Mouse (Mus musculus) heart, adult 2 months (tissue): ENCODE measurements around the gene Stx7. TPM values are rescaled to one million over a fixed set of nuclear protein-coding genes. Genes with fewer than 3 reads are reported as not detected.
A peak's percentile ranks its signal among the peaks of the same experiment; 100 is the strongest.
"Not testable (repeated sequence)": the region's sequence is repeated elsewhere in the genome, so short reads cannot be mapped to it uniquely, and the experiment has no call there.

Source experiments
- DNase-seq, 2 experiments: peaks; one replicate each; pipeline ENCODE4 v3.0.0; 2021
- H3K27ac ChIP-seq: fragments of 200-600 bp; 2 replicates; pipeline ENCODE4 v1.8.1; 2022
- H3K27me3 ChIP-seq: fragments of 200-500 bp; 2 replicates; pipeline ENCODE4 v1.6.1; 2012; ENCODE audit warnings: mild to moderate bottlenecking, low read length, inconsistent platforms, mixed read lengths; ENCODE audit not compliant: control insufficient read depth, insufficient read depth
- H3K36me3 ChIP-seq: fragments of 200-500 bp; 2 replicates; pipeline ENCODE4 v1.6.1; 2012; ENCODE audit warnings: low read length, inconsistent platforms; ENCODE audit not compliant: control insufficient read depth, insufficient read depth
- H3K4me1 ChIP-seq: fragments of 200-500 bp; 2 replicates; pipeline ENCODE4 v1.6.1; 2011; ENCODE audit warnings: low read length; ENCODE audit not compliant: control insufficient read depth, insufficient read depth
- H3K4me3 ChIP-seq: fragments of 200-600 bp; 2 replicates; pipeline ENCODE4 v1.8.1; 2022
- H3K79me2 ChIP-seq: fragments of 200-500 bp; replicated peaks from 2 replicates; pipeline ENCODE4 v1.6.1; 2012; ENCODE audit warnings: mild to moderate bottlenecking, inconsistent platforms, low read length, moderate library complexity, mixed read lengths; ENCODE audit not compliant: control insufficient read depth, insufficient read depth
- H3K9ac ChIP-seq: fragments of 200-500 bp; 2 replicates; pipeline ENCODE4 v1.6.1; 2012; ENCODE audit warnings: low read depth, mild to moderate bottlenecking, control low read depth, inconsistent platforms, low read length, mixed read lengths
- CTCF ChIP-seq: fragments of 200-600 bp; IDR thresholded peaks from 2 replicates; pipeline ENCODE4 v1.8.1; 2022; ENCODE audit warnings: antibody characterized with exemption, mild to moderate bottlenecking, moderate library complexity
- EP300 ChIP-seq: fragments of 200-500 bp; IDR thresholded peaks from 2 replicates; pipeline ENCODE4 v1.6.1; 2011; ENCODE audit warnings: low read depth, low read length, control low read depth; ENCODE audit not compliant: insufficient read depth
- POLR2A ChIP-seq: fragments of 200-500 bp; IDR thresholded peaks from 2 replicates; pipeline ENCODE4 v1.6.1; 2011; ENCODE audit warnings: mild to moderate bottlenecking, low read depth, low read length, control low read depth; ENCODE audit not compliant: insufficient read depth
- WGBS: fragments of 180-500 bp; shearing (Covaris S2); methylation state at CpG from one replicate; pipeline ENCODE4 v1.1.7; 2018; 5-methylcytosine and 5-hydroxymethylcytosine counted together
- intact Hi-C: fragments of 180-260 bp; cut with DNase I; formaldehyde crosslinking; loops from one replicate; pipeline ENCODE4 v1.15.1; 2025
- long read RNA-seq: library from polyadenylated mRNA; stranded (forward); transcript quantifications from one replicate; pipeline ENCODE4 v2.0.0, GENCODE M21; 2021
- polyA plus RNA-seq: library from polyadenylated mRNA; depleted of rRNA; stranded (reverse); fragments of >200 nt; gene quantifications from 2 replicates; pipeline ENCODE4 v1.2.3, GENCODE M21; 2012; rRNA removed
- total RNA-seq, 2 experiments: library from RNA; stranded (reverse); gene quantifications; 2 replicates each; pipeline ENCODE4 v1.2.3; 2021

Gene Stx7
- total RNA-seq = 10 to 100 TPM; 45.9 to 56.5 TPM
- polyA plus RNA-seq = 40.9 and 48.2 TPM in 2 replicates
- long read RNA-seq, transcript Stx7-205 (10 exons, 3,435 nt) = major isoform, 72 of 81 reads
- long read RNA-seq, partial matches to known transcripts = 3 of 81 reads
- long read RNA-seq, other reads (novel, unspliced or antisense) = 5 of 81 reads

DNA sequence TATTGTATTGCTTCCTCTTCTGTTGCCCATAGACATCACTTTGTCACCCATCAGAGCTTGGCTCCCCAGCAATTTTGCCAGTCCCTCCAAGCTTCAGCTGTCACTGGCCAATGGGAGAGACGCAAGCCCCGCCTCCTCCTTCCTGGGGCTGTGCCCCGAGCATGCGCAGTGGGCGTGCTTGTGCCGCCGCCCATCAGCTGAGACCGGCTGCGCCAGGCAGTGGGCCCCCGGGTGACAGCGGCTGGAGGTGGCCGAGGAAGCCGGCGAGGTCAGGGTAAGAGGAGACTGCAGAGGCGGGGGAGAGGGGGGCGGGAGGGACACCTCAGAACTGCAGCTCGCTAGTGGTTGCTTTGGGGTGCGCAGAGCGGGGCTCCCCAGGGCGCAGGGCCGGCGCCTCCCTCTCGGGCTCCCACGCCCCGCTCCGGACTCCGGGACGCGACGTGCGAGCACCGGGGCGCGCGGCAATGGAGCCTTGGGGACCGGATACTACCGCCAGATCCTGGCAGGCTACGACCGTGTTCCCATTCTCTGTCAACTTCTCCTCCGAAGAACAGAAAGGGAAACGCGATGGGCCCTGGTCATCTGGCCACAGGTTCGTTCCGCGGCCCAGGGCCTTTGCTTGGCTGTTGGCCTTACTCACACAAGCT lies at the start of gene Stx7:
TSS of gene Stx7 (plus strand) at position 168 of the 647 bp plus-strand sequence.
- Histone ChIP-seq H3K79me2 (no peaks in the 10 kb centered on the region), H3K27ac (peak within 1 kb of the TSS; percentile 93), H3K27me3 (no peaks in the 10 kb centered on the region), H3K9ac (peak within 1 kb of the TSS; percentile 78), H3K4me1 (peaks cover 2% of the 10 kb centered on the region), H3K36me3 (no peaks in the 10 kb centered on the region; the same call in 1 of the 2 replicates), H3K4me3 (peak within 1 kb of the TSS; percentile 82)
- intact Hi-C loops = no loop called here
- DNase-seq = peak; percentile 95 to 96
- WGBS = 1% methylated on average over 44 of the region's 45 CpGs
- TF ChIP-seq EP300 (0 out of 2 replicates have a peak, but pooled peaks have one; percentile 46), CTCF (no peak), POLR2A (peak; percentile 80)

DNA sequence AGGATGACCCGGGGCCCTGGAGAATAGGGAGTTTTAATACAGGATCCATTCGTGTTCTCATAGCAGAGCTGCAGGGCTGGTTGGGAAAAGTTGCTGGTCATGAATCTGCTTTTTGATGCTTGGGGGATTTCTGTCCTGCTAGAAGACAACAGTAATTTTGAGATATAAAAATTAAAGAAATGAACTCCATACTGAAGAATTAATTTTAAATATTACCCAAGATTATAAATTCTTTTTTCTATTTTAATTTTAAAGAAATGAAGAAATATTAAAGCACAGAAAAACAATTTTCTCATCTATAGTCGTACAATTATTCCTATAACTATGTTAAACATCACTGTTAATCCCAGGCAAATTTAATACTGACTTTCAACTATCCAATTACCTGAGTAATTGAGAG lies 47.3 kb upstream of the Stx7 start, which contains the start of gene Taar8c:
TSS of gene Taar8c (minus strand) at position 101 of the 400 bp plus-strand sequence.
- H3K27me3 ChIP-seq, H3K4me1 ChIP-seq, H3K36me3 ChIP-seq, intact Hi-C loops, DNase-seq, H3K4me3 ChIP-seq, H3K79me2 ChIP-seq, H3K9ac ChIP-seq, H3K27ac ChIP-seq: not testable (repeated sequence)
- 76% methylated on average over 1 of the region's 3 CpGs for WGBS

DNA sequence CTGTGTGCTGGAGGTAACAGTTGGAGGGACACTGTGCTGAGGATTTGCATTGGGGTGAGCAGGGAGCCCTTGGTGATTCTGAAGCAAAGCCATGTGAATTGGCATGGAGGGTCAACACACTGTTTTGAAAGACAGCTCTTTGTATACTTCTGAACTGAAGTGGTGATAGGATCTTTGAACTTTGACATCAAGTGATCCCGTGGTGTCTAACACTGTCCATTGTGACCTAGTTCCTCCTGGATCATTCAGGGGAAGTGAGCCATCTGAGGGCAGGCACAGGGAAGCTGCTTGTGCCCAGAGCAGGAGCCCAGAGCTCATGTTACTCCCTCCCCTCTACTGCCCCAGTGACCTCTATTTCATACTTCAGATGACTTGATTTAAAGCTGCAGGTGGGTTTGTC lies 45.8 kb upstream of the Stx7 start:
- WGBS = 12% methylated on average over 1 of the region's 1 CpGs

DNA sequence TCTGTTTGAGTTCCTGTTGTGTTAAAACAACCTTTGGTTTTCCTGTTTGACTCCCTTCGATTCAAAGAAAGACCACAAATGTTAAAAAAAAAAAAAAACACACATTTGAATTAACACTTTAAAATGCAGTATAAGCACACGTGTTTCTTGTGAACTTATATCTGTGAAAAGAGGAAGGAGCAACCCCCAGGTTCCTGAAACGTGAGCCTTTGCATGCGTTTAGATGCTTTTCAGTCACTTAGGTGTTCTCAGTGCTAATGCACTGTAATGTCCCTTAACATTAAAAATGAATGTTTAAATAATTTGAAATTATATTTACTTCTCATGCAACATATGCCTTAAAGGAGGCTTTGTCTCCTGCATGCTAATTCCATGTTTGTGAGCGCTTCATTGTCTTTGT lies 41.4 kb upstream of the Stx7 start:
- no peak for TF ChIP-seq POLR2A
- DNase-seq = no peak
- intact Hi-C loops = no loop called here

More for the DNA sequence above, 45.8 kb upstream of the Stx7 start:
- intact Hi-C loops, H3K9ac ChIP-seq, H3K4me3 ChIP-seq, H3K27ac ChIP-seq, H3K4me1 ChIP-seq, H3K79me2 ChIP-seq, H3K27me3 ChIP-seq, DNase-seq, H3K36me3 ChIP-seq: not testable (repeated sequence)

DNA sequence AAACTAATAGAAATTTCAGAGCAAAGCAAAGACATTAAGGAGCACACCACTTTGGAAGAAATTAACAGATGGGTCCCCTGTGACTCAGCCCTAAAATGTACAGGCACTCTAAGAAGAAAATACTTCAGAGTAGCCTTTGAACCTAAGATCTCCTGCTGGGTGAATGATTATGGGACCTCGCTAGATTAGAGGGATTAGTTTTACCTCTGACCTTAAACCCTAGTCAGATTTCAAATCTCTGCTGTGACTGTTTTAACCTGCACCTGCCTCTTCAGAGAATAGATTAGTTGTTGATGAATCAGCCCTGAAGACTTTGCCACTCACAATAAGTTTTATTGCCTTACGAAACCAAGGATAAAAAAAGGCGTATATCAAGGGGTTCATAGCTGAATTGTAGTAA lies 40.9 kb upstream of the Stx7 start:
- no peaks in the 10 kb centered on the region for H3K36me3 ChIP-seq
- H3K9ac ChIP-seq = no peak overlapping the region
- WGBS = 79% methylated on average over 3 of the region's 3 CpGs
- intact Hi-C loops = no loop called here
- H3K27me3 ChIP-seq = no peaks in the 10 kb centered on the region
- no peaks in the 10 kb centered on the region for H3K79me2 ChIP-seq
- H3K4me1 ChIP-seq = no peaks in the 10 kb centered on the region
- no peak overlapping the region for H3K27ac ChIP-seq
- H3K4me3 ChIP-seq = no peak overlapping the region
- no peak for DNase-seq
- TF ChIP-seq EP300 (no peak), CTCF (no peak), POLR2A (no peak)

More for the DNA sequence above, 41.4 kb upstream of the Stx7 start:
- Histone ChIP-seq H3K4me1 (no peaks in the 10 kb centered on the region), H3K27ac (no peak overlapping the region), H3K4me3 (no peak overlapping the region), H3K36me3 (no peaks in the 10 kb centered on the region), H3K27me3 (no peaks in the 10 kb centered on the region), H3K79me2 (no peaks in the 10 kb centered on the region), H3K9ac (no peak overlapping the region)
- 45% methylated on average over 5 of the region's 5 CpGs for WGBS

DNA sequence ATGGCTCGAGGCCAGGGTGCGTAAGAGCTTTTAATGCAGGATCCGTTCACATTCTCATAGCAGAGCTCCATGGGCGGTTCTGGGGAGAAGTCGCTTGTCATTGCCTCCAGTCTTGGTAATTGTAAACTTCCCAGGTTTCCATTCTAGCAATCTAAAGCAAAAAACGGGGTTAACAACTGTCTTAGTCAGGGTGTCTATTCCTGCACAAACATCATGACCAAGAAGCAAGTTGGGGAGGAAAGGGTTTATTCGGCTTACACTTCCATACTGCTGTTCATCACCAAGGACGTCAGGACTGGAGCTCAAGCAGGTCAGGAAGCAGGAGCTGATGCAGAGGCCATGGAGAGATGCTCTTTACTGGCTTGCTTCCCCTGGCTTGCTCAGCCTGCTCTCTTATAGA lies 39.7 kb upstream of the Stx7 start, which contains the start of gene Taar9:
TSS of gene Taar9 (minus strand) at position 101 of the 400 bp plus-strand sequence.
- H3K4me3 ChIP-seq, H3K9ac ChIP-seq, intact Hi-C loops, H3K27ac ChIP-seq, H3K79me2 ChIP-seq, H3K36me3 ChIP-seq, H3K4me1 ChIP-seq, H3K27me3 ChIP-seq, DNase-seq: not testable (repeated sequence)
- WGBS = 76% methylated on average over 8 of the region's 8 CpGs
